8 mouse cellular contexts compared by ENCODE assay signal in genomic region chr12:24724369-24724768, GRCm38 (mm10). TPM values are rescaled to one million over a fixed set of nuclear protein-coding genes. Genes with fewer than 3 reads are reported as not detected.
DNase-seq lines count a peak whose midpoint lies in the region; ATAC-seq and TF ChIP-seq lines count a peak whose summit lies in the region.

No protein-coding gene starts in this region.

- H3K9ac ChIP-seq in heart, embryonic 15.5 days: no peak overlapping the region
- no peak overlapping the region for H3K9ac ChIP-seq in limb, embryonic 12.5 days (replicated peaks)

- H3K9me3 ChIP-seq in heart, embryonic 15.5 days (replicated peaks): no peaks in the 10 kb centered on the region
- H3K9me3 ChIP-seq in forebrain, embryonic 10.5 days: peaks cover 10% of the 10 kb centered on the region
- peaks cover 4% of the 10 kb centered on the region for H3K9me3 ChIP-seq in limb, embryonic 12.5 days

- DNase-seq in heart, adult 9 months (ENCODE audit: low spot score in 2 of 2): no peak
- peak; percentile 39 for DNase-seq in forebrain, embryonic 10.5 days (ENCODE audit: extremely low spot score, low spot score)
- DNase-seq in frontal cortex, postnatal 10 days (ENCODE audit: low spot score in 2 of 2): no peak
- no peak for DNase-seq in left cerebral cortex, postnatal 36 days (ENCODE audit: low spot score in 2 of 2)
- no peak for DNase-seq in thymus, postnatal 14 days

- WGBS in heart, embryonic 15.5 days: 18% methylated on average over 2 of the region's 2 CpGs
- 30% methylated on average over 2 of the region's 2 CpGs for WGBS in forebrain, embryonic 10.5 days
- WGBS in limb, embryonic 12.5 days: 17% methylated on average over 2 of the region's 2 CpGs

- no peaks in the 10 kb centered on the region for H3K36me3 ChIP-seq in heart, embryonic 15.5 days
- H3K36me3 ChIP-seq in forebrain, embryonic 10.5 days (replicated peaks): no peaks in the 10 kb centered on the region
- H3K36me3 ChIP-seq in limb, embryonic 12.5 days: no peaks in the 10 kb centered on the region
- no peaks in the 10 kb centered on the region for H3K36me3 ChIP-seq in myocyte (ENCODE audit: control insufficient read depth, insufficient read depth)

- peak overlapping the region; percentile 56 for H3K27ac ChIP-seq in heart, embryonic 15.5 days
- H3K27ac ChIP-seq in forebrain, embryonic 10.5 days: peak overlapping the region; percentile 63
- H3K27ac ChIP-seq in limb, embryonic 12.5 days: peak overlapping the region; percentile 79

- no peak for TF ChIP-seq POLR2A in myocyte (IDR thresholded peaks at IDR 0.05; ENCODE audit: insufficient read length, low read depth)

- intact Hi-C loops in left cerebral cortex, postnatal 36 days (cut with DNase I): no loop called here

- ATAC-seq in heart, embryonic 15.5 days (replicated peaks; ENCODE audit: insufficient number of reproducible peaks, insufficient read depth, low FRiP score, low read depth): peak; percentile 88
- peak; percentile 91 for ATAC-seq in limb, embryonic 12.5 days (ENCODE audit: insufficient number of reproducible peaks, insufficient read depth, low FRiP score, low TSS enrichment, low read depth)

- peaks cover 14% of the 10 kb centered on the region for H3K4me1 ChIP-seq in heart, embryonic 15.5 days (replicated peaks)
- peaks cover 16% of the 10 kb centered on the region for H3K4me1 ChIP-seq in forebrain, embryonic 10.5 days
- peaks cover 17% of the 10 kb centered on the region for H3K4me1 ChIP-seq in limb, embryonic 12.5 days (replicated peaks)

- H3K4me2 ChIP-seq in heart, embryonic 15.5 days: peak overlapping the region; percentile 43
- H3K4me2 ChIP-seq in limb, embryonic 12.5 days: peak overlapping the region; percentile 23; the same call in 1 of the 2 replicates
- peak overlapping the region; percentile 22 for H3K4me2 ChIP-seq in myocyte (ENCODE audit: low read depth)

- H3ac ChIP-seq in myocyte (ENCODE audit: control insufficient read depth, insufficient read length): no peak overlapping the region

- H3K27me3 ChIP-seq in heart, embryonic 15.5 days: no peaks in the 10 kb centered on the region
- H3K27me3 ChIP-seq in forebrain, embryonic 10.5 days (ENCODE audit: poor library complexity, severe bottlenecking): no peaks in the 10 kb centered on the region
- no peaks in the 10 kb centered on the region for H3K27me3 ChIP-seq in limb, embryonic 12.5 days
- H3K27me3 ChIP-seq in myocyte (ENCODE audit: control insufficient read depth, insufficient read depth, insufficient read length): no peaks in the 10 kb centered on the region

- no peaks in the 10 kb centered on the region for H3K79me2 ChIP-seq in myocyte (ENCODE audit: control insufficient read depth, insufficient read depth)

- no peak overlapping the region for H3K4me3 ChIP-seq in heart, embryonic 15.5 days
- no peak overlapping the region for H3K4me3 ChIP-seq in forebrain, embryonic 10.5 days
- no peak overlapping the region for H3K4me3 ChIP-seq in limb, embryonic 12.5 days (replicated peaks)
- no peak overlapping the region for H3K4me3 ChIP-seq in myocyte

TF ChIP-seq in myocyte, 11 proteins besides CTCF, POLR2A, EP300 and RAD21:
- TF ChIP-seq USF1 (IDR thresholded peaks at IDR 0.05; ENCODE audit: low read depth): no peak

RNA-seq across cellular contexts. Expression of gene Rrm2, which starts 16.3 kb away (rescaled TPM):
- 208 and 223 TPM in 2 replicates for polyA plus RNA-seq in heart, embryonic 15.5 days (2015; fragmentation: Nextera tagmentation; extraction: Ambion mirVana)
- polyA plus RNA-seq in forebrain, embryonic 10.5 days (2016; fragmentation: Nextera tagmentation; extraction: Ambion mirVana): 828 and 834 TPM in 2 replicates
- 367 and 394 TPM in 2 replicates for polyA plus RNA-seq in limb, embryonic 12.5 days (2016; fragmentation: Nextera tagmentation; extraction: Ambion mirVana)
- polyA plus RNA-seq in myocyte (2012; fragmentation: generic; extraction: Trizol): 73.0 TPM
- total RNA-seq in left cerebral cortex, postnatal 36 days (2021): 1 to 10 TPM; 2.5 to 2.9 TPM

RNA-seq across cellular contexts. Expression of gene Cys1, which starts 42.8 kb away (rescaled TPM):
- 1.4 TPM in 2 replicates for polyA plus RNA-seq in heart, embryonic 15.5 days (2015; fragmentation: Nextera tagmentation; extraction: Ambion mirVana)
- polyA plus RNA-seq in forebrain, embryonic 10.5 days (2016; fragmentation: Nextera tagmentation; extraction: Ambion mirVana): 0.40 and 0.79 TPM in 2 replicates
- 1.3 and 2.6 TPM in 2 replicates for polyA plus RNA-seq in limb, embryonic 12.5 days (2016; fragmentation: Nextera tagmentation; extraction: Ambion mirVana)
- 0.26 TPM for polyA plus RNA-seq in myocyte (2012; fragmentation: generic; extraction: Trizol)
- total RNA-seq in left cerebral cortex, postnatal 36 days (2021): 10 to 100 TPM; 10.8 to 17.5 TPM
